Mouse (Mus musculus) olfactory bulb, adult 2 months (tissue): ENCODE results near the gene Nptx1. TPM values are rescaled to one million over a fixed set of nuclear protein-coding genes. Genes with fewer than 3 reads are reported as not detected.

Experiments used
- H3K27ac ChIP-seq: fragments of 200-500 bp; 2 replicates; pipeline ENCODE4 v1.5.1; 2012; ENCODE audit warnings: low read depth, low read length; ENCODE audit not compliant: insufficient read depth
- H3K4me1 ChIP-seq: fragments of 200-500 bp; 2 replicates; pipeline ENCODE4 v1.6.1; 2012; ENCODE audit warnings: low read length; ENCODE audit not compliant: control insufficient read depth, insufficient read depth
- H3K4me3 ChIP-seq: fragments of 200-500 bp; 2 replicates; pipeline ENCODE4 v1.5.1; 2012; ENCODE audit warnings: mild to moderate bottlenecking, low read depth, low read length, moderate library complexity; ENCODE audit not compliant: insufficient read depth
- CTCF ChIP-seq: fragments of 200-500 bp; IDR thresholded peaks from 2 replicates; pipeline ENCODE4 v1.5.1; 2012; ENCODE audit warnings: low read depth, mild to moderate bottlenecking, low read length, moderate library complexity; ENCODE audit not compliant: insufficient read depth
- POLR2A ChIP-seq: fragments of 200-500 bp; IDR thresholded peaks from 2 replicates; pipeline ENCODE4 v1.6.1; 2012; ENCODE audit warnings: mild to moderate bottlenecking, low read depth, low read length, moderate library complexity; ENCODE audit not compliant: insufficient read depth
- WGBS: fragments of 180-500 bp; shearing (Covaris S2); methylation state at CpG from one replicate; pipeline ENCODE4 v1.1.7; 2018; 5-methylcytosine and 5-hydroxymethylcytosine counted together
- polyA plus RNA-seq: library from polyadenylated mRNA; stranded (reverse); fragments of >200 nt; gene quantifications from 2 replicates; pipeline ENCODE4 v1.2.4, GENCODE M21; 2012; ENCODE audit warnings: low replicate concordance; ENCODE audit not compliant: missing spikeins, insufficient read depth, insufficient read length

The Nptx1 gene
- polyA plus RNA-seq, 1 experiment, result not detected

DNA sequence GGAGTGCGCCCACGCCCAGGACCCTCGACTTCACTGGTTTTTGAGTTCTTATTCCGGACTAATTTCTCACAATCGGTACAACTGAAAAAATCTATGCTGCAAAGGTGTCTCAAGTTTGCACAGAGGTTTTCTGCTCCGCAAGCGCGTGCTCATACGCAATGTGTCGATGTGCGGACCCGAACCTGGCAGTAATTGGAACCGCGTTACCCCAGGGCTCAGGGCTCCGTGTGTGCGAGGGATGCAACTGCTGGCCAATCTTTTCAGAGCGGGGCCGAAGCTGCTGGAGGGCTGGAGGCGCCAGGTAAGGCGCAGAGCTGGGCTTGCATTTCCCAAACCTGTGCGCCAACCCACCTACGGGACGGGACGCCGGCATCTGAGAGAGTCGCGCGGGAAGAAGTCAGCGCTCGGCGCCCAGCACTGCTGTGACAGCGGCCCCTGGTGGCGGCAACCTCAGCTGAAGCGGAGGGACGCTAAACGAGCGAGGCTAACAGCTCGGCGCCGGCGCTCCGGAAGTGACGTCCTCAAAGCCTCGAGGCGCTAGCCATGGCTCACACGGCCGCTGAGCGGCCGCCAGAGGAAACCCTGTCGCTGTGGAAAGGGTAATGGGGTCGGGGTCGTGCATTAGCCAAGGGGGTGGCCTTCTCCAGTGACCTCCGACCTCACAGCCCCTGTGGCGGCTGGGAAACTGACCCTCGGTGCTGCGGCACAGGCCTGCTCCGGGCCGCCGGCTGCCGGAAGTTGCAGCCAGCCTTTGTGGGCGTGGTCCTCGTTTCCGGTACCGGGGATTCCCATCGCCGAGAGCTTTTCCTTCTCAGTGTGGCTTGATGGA lies 56.5 kb downstream of the Nptx1 start, which contains the start of gene Endov:
Endov (plus strand) TSS at position 487 of the 829 bp plus-strand sequence.
- Histone ChIP-seq H3K4me1 (peaks cover 7% of the 10 kb centered on the region), H3K27ac (peak within 1 kb of the TSS; percentile 98), H3K4me3 (peak within 1 kb of the TSS; percentile 97)
- TF ChIP-seq POLR2A, result peak; percentile 74
- peak; percentile 89 for TF ChIP-seq CTCF
- under 1% methylated on average over 66 of the region's 66 CpGs for WGBS

Other genes starting within 250 kb of the Nptx1 start
- gene Eif4a3, start 247.7 kb downstream of the Nptx1 start, polyA plus RNA-seq, result not detected in 2 replicates
- gene Card14, start 240.0 kb downstream of the Nptx1 start, polyA plus RNA-seq, result not detected in 2 replicates
- gene Sgsh, start 192.2 kb downstream of the Nptx1 start, polyA plus RNA-seq, result not detected in 2 replicates
- gene Slc26a11, start 192.2 kb downstream of the Nptx1 start, polyA plus RNA-seq, result not detected in 2 replicates
- not detected in 2 replicates for gene Rnf213, start 154.7 kb downstream of the Nptx1 start, polyA plus RNA-seq
- gene Endov, start 56.4 kb downstream of the Nptx1 start, polyA plus RNA-seq, result not detected in 2 replicates
- 61.2 TPM in 1 of 2 replicates, not detected in the other for gene Rptor, start 55.2 kb upstream of the Nptx1 start, polyA plus RNA-seq